21 mouse cellular contexts compared by ENCODE assay signal in genomic region chr8:61559979-61560378, GRCm38 (mm10).
DNase-seq lines count a peak whose midpoint lies in the region; ATAC-seq and TF ChIP-seq lines count a peak whose summit lies in the region.
"Had no signal": no experiment of that assay in that cellular context is flagged by ENCODE, and none has a peak within 500 bp of the region (broad histone marks: within the 10 kb centered on the region; RNA-seq: fewer than 3 reads in every experiment).

No protein-coding gene starts in this region.

- H3K4me2 ChIP-seq in heart, embryonic 16.5 days (ENCODE audit: low read depth, low read length) = no peak overlapping the region
- H3K4me2 ChIP-seq in liver, embryonic 12.5 days = no peak overlapping the region
- H3K4me2 ChIP-seq in embryonic facial prominence, embryonic 15.5 days (replicated peaks) = no peak overlapping the region
- H3K4me2 ChIP-seq: hindbrain, embryonic 13.5 days; neural tube, embryonic 13.5 days had no signal

- H3K79me2 ChIP-seq in liver, adult 2 months (ENCODE audit: control insufficient read depth, insufficient read depth, low read length) = peaks cover 20% of the 10 kb centered on the region; the same call in 1 of the 2 replicates

- peaks cover 36% of the 10 kb centered on the region for H3K4me1 ChIP-seq in heart, embryonic 16.5 days (ENCODE audit: control insufficient read depth, insufficient read depth, low read length)
- H3K4me1 ChIP-seq in liver, adult 2 months (ENCODE audit: control insufficient read depth, insufficient read depth, low read length) = peaks cover 34% of the 10 kb centered on the region
- H3K4me1 ChIP-seq in liver, embryonic 12.5 days = 0 out of 2 replicates have a peak, but pooled peaks cover 5% of the 10 kb centered on the region
- H3K4me1 ChIP-seq in embryonic facial prominence, embryonic 15.5 days = peaks cover 34% of the 10 kb centered on the region

- no peak overlapping the region for H3K9ac ChIP-seq in heart, embryonic 16.5 days (ENCODE audit: low read length)
- H3K9ac ChIP-seq in liver, adult 2 months (ENCODE audit: low read depth, low read length) = peak overlapping the region; percentile 66; the same call in 1 of the 2 replicates
- H3K9ac ChIP-seq in liver, embryonic 12.5 days = no peak overlapping the region
- no peak overlapping the region for H3K9ac ChIP-seq in embryonic facial prominence, embryonic 15.5 days
- H3K9ac ChIP-seq: forebrain, postnatal 0 days; hindbrain, embryonic 13.5 days; neural tube, embryonic 13.5 days had no signal

- H3K36me3 ChIP-seq in heart, embryonic 16.5 days (ENCODE audit: control insufficient read depth, insufficient read depth) = no peaks in the 10 kb centered on the region
- peaks cover 6% of the 10 kb centered on the region for H3K36me3 ChIP-seq in liver, adult 2 months (ENCODE audit: control insufficient read depth, insufficient read depth, low read length)
- no peaks in the 10 kb centered on the region for H3K36me3 ChIP-seq in liver, embryonic 12.5 days
- no peaks in the 10 kb centered on the region for H3K36me3 ChIP-seq in embryonic facial prominence, embryonic 15.5 days
- H3K36me3 ChIP-seq: hindbrain, embryonic 13.5 days; neural tube, embryonic 13.5 days had no signal

- intact Hi-C loops in gastrocnemius, adult 2 months (cut with DNase I) = no loop called here
- intact Hi-C loops in left cerebral cortex, postnatal 14 days (cut with DNase I) = no loop called here

- no peaks in the 10 kb centered on the region for H3K9me3 ChIP-seq in heart, embryonic 16.5 days (replicated peaks; ENCODE audit: control insufficient read depth, low read length)
- H3K9me3 ChIP-seq in liver, embryonic 12.5 days (replicated peaks) = no peaks in the 10 kb centered on the region
- no peaks in the 10 kb centered on the region for H3K9me3 ChIP-seq in embryonic facial prominence, embryonic 15.5 days (replicated peaks)
- H3K9me3 ChIP-seq: forebrain, embryonic 10.5 days; hindbrain, embryonic 13.5 days; megakaryocyte, embryonic 14.5 days; neural tube, embryonic 13.5 days had no signal

- peak overlapping the region; percentile 28 for H3K27ac ChIP-seq in gastrocnemius, adult 2 months
- peak overlapping the region; percentile 40 for H3K27ac ChIP-seq in heart, embryonic 16.5 days (ENCODE audit: low read length)
- H3K27ac ChIP-seq in liver, adult 2 months (replicated peaks; ENCODE audit: insufficient read depth, low read depth, low read length) = peak overlapping the region; percentile 94
- H3K27ac ChIP-seq in liver, embryonic 12.5 days = no peak overlapping the region
- 0 out of 2 replicates have a peak overlapping the region, but pooled peaks have one; percentile 9 for H3K27ac ChIP-seq in embryonic facial prominence, embryonic 15.5 days (replicated peaks)
- H3K27ac ChIP-seq: forebrain, embryonic 10.5 days; hindbrain, embryonic 13.5 days; neural tube, embryonic 13.5 days had no signal

- no peaks in the 10 kb centered on the region for H3K27me3 ChIP-seq in heart, embryonic 16.5 days (ENCODE audit: control insufficient read depth, insufficient read depth, low read length)
- no peaks in the 10 kb centered on the region for H3K27me3 ChIP-seq in liver, adult 2 months (ENCODE audit: control insufficient read depth, insufficient read depth, low read length)
- H3K27me3 ChIP-seq in liver, embryonic 12.5 days (replicated peaks) = no peaks in the 10 kb centered on the region
- no peaks in the 10 kb centered on the region for H3K27me3 ChIP-seq in embryonic facial prominence, embryonic 15.5 days
- H3K27me3 ChIP-seq: hindbrain, embryonic 13.5 days; neural tube, embryonic 13.5 days had no signal

- TF ChIP-seq POLR2A in liver, adult 2 months (IDR thresholded peaks at IDR 0.05; ENCODE audit: extremely low read depth, insufficient read depth, low read length) = no peak

- no peak for TF ChIP-seq CTCF in gastrocnemius, adult 2 months (IDR thresholded peaks at IDR 0.05)
- TF ChIP-seq CTCF in liver, adult 2 months (IDR thresholded peaks at IDR 0.05; ENCODE audit: low read depth, low read length) = no peak

- WGBS in heart, embryonic 16.5 days = 85% methylated on average over 4 of the region's 4 CpGs
- 36% methylated on average over 4 of the region's 4 CpGs for WGBS in liver, adult 2 months
- 67% methylated on average over 4 of the region's 4 CpGs for WGBS in liver, embryonic 12.5 days (ENCODE audit: insufficient replicate concordance)
- 84% methylated on average over 4 of the region's 4 CpGs for WGBS in embryonic facial prominence, embryonic 15.5 days

- ATAC-seq in heart, embryonic 16.5 days (replicated peaks; ENCODE audit: extremely low read depth, insufficient read depth, low FRiP score) = no peak
- ATAC-seq in liver, embryonic 12.5 days = no peak
- no peak for ATAC-seq in embryonic facial prominence, embryonic 15.5 days (ENCODE audit: insufficient number of reproducible peaks, low FRiP score, low TSS enrichment, low read depth)
- ATAC-seq: forebrain, postnatal 0 days; inflammation-experienced regulatory T-cells, adult 6 months had no signal

- DNase-seq in gastrocnemius, adult 2 months = no peak
- no peak for DNase-seq in gastrocnemius, adult 18-20 months (ENCODE audit: low spot score)
- no peak for DNase-seq in heart, postnatal 4 days
- no peak for DNase-seq in liver, adult 2 months (ENCODE audit: extremely low read depth, low read depth, low spot score)
- no peak for DNase-seq in left cerebral cortex, postnatal 14 days (ENCODE audit: low spot score in 2 of 2)
- DNase-seq: adrenal gland, postnatal 14 days; forebrain, postnatal 0 days; kidney, postnatal 14 days; left cerebral cortex, postnatal 4 days; lung, adult 2 months; midbrain, embryonic 14.5 days; right cerebral cortex, adult 18-20 months; thymus, postnatal 14 days had no signal

- H3K4me3 ChIP-seq in gastrocnemius, adult 2 months = no peak overlapping the region
- no peak overlapping the region for H3K4me3 ChIP-seq in heart, embryonic 16.5 days (ENCODE audit: low read length)
- no peak overlapping the region for H3K4me3 ChIP-seq in liver, adult 2 months (ENCODE audit: insufficient read depth, low read depth, low read length)
- H3K4me3 ChIP-seq in liver, embryonic 12.5 days = no peak overlapping the region
- H3K4me3 ChIP-seq in embryonic facial prominence, embryonic 15.5 days (replicated peaks) = no peak overlapping the region
- H3K4me3 ChIP-seq: forebrain, embryonic 10.5 days; hindbrain, embryonic 13.5 days; megakaryocyte, embryonic 14.5 days; neural tube, embryonic 13.5 days had no signal
